Mouse (Mus musculus): ENCODE data around the gene Dnah1.

The Dnah1 gene

DNA sequence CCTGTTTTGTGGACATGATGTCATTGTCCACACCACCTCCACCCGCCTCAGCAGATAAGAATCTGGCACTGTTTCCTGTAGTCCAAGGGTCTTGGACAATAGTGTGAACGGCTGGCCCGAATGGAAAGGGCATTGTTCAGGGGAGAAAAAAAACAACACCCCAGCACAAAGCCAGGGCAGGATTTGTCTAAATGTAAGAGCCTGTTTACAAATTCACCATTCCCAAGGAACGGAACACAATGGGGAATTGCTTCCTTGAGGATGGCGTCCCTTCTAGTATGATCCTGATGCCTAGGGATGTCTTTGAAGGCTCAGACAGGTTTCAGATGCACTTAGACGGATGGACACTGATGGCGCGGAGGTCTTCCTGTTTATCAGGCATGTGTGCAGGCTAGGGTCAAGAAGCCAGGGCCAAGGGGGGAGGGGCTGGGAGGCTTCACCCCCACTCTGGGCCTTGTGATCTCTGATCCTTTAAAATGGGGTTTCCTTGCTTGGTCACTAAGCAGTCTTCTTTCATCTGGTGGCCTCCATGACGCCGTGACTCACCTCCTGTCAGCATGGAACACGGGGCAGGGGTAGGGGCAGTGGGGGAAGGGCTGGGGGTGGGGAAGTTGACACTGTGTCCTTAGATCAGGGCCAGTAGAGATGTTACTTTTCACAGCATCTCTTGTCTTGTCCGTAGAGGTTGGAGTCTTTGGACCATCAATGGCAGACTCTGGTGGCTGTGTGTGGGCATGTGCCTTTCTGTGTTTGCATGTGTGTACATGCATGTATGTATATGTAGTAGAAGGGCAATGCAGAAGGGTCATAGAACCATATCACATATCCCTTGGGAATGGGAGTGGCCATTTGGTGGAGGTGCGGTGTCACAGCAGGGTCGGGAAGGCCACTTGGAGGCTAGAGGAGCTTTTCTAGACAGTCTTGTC is 90.4 kb downstream of the Dnah1 start:
- DNase-seq: peak; percentile 46 to 71

- DNase-seq: peak in 1 of 2 experiments; percentile 52
Observed at GRCm38 (mm10) chr14:31232404-31233069, 91.2 kb downstream of the Dnah1 start.

- DNase-seq: peak in 1 of 2 experiments; percentile 33
Observed at GRCm38 (mm10) chr14:31230442-31230841, 93.3 kb downstream of the Dnah1 start.

DNA sequence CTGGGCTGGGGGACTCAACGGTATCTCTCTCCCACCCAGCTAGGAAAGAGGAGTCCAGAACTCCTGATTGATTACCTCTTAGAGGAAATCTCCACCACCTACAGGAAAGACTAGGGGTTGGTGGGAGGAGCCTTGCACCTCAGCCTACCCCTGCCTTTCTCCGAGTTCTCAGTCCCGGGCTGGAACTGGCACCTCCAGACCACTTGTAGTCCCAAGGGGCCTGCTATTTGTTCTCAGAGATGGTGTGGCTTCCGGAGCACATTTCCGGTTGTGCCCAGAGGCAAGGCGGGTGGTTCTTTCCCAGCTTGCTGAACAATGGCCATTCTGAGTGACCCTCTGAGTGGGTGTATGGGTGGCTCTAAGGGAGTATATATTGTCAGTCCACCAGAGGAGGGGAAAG is 95.5 kb downstream of the Dnah1 start:
- peak; percentile 48 to 80 for DNase-seq

DNA sequence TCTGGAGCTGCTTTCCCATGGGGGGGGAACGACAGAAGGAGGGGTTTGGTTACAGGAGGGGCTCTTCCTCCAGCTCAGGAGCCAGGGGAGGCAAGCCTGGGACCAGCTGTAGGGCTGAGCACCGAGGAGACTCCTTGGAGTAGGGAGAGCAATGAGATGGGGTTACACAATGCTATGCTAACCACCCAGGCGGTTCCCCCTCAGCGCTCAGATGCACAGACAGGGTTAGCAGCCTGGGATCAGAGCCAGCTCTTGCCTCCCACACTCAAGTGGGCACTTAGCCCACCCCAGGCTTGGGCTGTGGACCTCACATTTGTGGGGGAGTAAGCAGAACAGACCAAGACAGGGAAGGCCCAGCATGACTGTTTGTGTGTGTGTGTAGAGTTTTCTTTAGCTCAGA is 96.7 kb downstream of the Dnah1 start:
- peak in 1 of 2 experiments; percentile 59 for DNase-seq

- peak; percentile 81 to 91 for DNase-seq
Observed at GRCm38 (mm10) chr14:31217666-31218065, 106.0 kb downstream of the Dnah1 start, which contains the start of gene Sema3g. Gene Sema3g, plus strand, starts transcription at chr14:31217860.

DNA sequence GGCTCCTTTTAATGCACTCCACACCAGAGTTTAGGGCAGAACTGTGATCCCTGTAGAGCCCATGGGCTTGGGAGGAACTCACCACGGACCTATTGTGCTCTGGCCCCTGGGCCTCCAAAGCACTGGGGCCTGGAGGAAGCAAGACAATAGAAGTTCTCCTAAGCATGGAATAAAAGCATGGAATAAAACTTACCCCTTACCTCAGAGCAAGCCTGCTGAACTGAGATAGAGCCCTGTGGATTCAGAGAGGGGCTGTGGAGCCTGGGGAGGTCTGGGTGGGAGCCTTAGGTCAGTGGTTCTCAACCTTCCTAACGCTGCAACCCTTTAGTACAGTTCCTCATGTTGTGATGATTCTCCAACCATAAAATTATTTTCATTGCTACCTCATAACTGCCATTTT is 106.8 kb downstream of the Dnah1 start, which contains the start of gene Nisch:
Gene Nisch (minus strand): TSS at position 101 of the 400 bp plus-strand sequence.
- no peak for DNase-seq

GRCm38 (mm10) chr14:31215157-31216002 is 108.3 kb downstream of the Dnah1 start:
- DNase-seq: peak; percentile 70 to 85

DNA sequence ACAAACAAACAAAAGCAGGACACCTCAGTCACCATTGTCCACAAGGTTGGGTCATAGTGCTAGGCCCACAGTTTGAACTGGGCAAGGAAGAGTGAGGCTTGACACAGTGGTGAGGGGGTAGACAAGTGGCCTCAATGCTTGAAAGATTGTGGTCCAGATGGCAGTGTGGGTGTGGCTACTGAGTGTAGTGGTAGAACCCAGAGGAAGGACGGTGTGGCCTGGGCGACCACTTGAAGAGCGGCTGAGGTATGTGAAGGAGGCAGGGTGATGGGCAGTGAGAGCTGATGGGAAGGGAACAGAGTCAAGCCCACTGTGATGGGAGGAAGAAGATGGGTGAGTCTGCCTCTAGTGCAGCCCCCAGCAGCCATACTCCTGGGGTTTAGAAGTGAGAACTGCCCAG is 109.0 kb downstream of the Dnah1 start:
- no peak for DNase-seq

- DNase-seq: no peak
Observed at GRCm38 (mm10) chr14:31213868-31214267, 109.8 kb downstream of the Dnah1 start.

DNA sequence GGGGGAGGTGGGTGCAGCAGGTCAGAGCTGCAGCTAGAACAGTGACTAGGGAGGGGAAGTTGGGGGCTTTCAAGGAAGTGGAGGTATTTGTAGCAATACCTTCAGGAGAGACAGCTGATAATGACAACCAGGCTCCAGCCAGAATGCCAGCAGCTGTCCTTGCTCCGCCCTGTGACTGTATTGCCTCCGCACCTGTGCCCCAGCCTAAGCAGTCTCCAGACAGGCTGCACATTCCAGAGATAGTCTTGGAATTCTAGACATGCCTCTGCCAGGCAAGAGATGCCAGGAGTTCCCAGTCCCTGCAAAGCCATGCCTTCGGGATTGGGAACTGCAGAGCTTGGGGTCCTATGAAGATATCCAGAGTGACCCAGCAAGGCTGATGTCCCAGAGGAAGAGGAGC is 111.2 kb downstream of the Dnah1 start:
- no peak for DNase-seq

- no peak for DNase-seq
Observed at GRCm38 (mm10) chr14:31211854-31212253, 111.8 kb downstream of the Dnah1 start.
